Mouse (Mus musculus) G1E-ER4 (cell line): Measurements from ENCODE around the gene 2610028H24Rik. TPM values are rescaled to one million over a fixed set of nuclear protein-coding genes. Genes with fewer than 3 reads are reported as not detected.

Experiments used
- GATA1 ChIP-seq: IDR thresholded peaks from one replicate; pipeline ENCODE4 v1.8.0; 2012; ENCODE audit warnings: low read length, inconsistent platforms
- polyA plus RNA-seq: library from polyadenylated mRNA; stranded (reverse); fragments of >175 nt; gene quantifications from 2 replicates; pipeline ENCODE4 v1.2.3, GENCODE M21; 2012

Gene 2610028H24Rik
- polyA plus RNA-seq, 1 experiment = 0.04 TPM

DNA sequence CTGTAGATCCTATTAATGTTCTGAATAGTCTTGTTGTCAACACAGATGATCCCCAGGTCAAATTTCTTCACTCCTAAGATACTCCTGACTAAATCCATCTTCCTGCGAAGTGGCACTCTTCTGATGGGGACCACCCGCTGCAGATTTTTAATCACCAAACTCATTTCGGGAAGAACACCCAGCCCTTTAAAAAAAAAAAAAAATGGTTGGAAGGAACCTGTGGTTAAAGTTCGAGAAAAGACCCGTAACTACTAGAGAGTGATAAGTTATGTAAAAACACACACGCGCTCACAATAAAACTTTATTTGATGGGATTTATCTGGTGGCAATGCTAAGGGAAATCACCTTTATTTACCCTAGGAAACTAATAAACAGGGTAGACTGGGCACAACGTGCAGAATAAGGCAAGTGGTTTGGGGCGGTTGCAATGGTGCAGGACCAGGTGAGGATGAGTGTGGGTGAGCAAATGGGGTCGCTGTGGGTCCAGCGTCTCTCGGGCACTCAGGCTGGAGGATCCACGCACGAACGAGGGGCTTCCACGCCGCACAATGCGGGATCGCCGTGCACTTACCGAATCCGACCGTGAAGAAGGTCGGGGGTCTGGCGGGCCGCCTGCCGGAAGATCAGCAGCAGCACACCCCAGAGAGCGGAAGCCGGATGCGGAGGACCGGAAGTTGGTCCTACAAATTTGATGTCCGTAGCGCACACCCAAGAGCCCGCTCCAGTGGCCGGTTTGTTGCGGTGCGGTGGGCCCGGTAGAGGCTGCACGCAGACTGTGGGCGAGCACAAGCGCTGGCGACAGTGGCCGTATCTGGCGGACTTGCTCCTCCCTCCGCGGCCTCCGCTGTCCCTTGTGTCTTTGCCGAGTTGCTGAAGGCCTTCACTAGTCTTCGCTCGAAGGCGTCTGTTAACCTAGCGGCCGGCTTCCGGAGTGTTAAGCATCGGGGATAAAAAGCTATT, 19.6 kb downstream of the 2610028H24Rik start, which contains the start of the genes Mcm3ap and Ybey:
Mcm3ap (plus strand) TSS at position 725 of the 960 bp plus-strand sequence.
Ybey (minus strand) TSS at position 912 of the 960 bp plus-strand sequence.
- TF ChIP-seq GATA1 = no peak

DNA sequence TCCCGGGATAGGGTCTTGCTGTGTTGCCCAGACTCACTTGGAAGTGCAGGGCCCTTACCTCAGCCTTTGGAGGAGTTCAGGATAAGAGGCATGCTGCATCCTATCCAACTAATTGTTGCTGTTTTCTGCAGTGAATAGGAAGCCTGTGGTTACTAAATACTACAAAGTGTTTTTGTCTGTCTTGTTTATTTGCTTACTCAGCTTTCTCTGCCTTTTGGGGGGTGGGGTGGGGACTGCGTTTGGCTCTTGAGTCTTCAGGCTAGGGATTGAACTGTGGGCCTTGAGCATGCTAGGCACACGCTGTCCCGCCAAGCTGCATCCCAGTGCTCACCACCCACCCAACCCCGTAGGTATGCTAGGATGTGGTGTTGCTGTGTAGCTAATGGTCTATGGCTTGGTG, 24.9 kb downstream of the 2610028H24Rik start:
- TF ChIP-seq GATA1 = no peak

DNA sequence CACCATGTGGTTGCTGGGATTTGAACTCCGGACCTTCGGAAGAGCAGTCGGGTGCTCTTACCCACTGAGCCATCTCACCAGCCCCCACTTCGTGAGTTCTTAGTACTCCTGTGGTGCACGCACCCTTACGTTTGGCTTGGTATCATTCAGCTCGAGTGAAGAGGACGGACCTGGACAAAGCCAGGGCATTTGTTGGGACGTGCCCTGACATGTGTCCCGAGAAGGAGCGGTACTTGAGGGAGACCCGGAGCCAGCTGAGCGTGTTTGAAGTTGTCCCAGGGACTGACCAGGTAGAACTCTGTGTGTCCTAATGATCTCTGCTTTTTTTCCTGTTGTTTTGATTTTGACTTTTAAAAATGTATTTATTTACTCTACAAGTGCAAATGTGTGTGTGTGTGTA, 32.0 kb downstream of the 2610028H24Rik start:
- TF ChIP-seq GATA1 = no peak

DNA sequence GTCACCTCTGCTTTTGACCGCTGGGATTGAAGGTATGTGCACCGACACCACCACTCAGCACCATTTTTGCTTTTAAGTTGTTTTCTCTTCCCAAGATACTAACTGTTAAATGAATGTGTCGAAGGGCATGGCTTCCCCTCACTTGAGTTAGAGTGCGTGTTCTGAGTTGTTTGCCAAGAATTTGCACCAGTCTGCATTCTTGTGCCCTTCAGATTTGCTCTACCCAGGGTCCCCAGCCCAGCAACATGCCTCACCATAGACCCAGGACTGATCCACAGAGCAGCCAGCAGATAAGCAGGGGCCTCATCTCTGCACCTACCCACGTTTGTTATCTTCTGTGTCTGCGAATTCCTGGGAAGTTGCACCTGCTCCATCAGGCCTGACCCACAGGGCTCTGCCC, 32.6 kb downstream of the 2610028H24Rik start:
- no peak for TF ChIP-seq GATA1

DNA sequence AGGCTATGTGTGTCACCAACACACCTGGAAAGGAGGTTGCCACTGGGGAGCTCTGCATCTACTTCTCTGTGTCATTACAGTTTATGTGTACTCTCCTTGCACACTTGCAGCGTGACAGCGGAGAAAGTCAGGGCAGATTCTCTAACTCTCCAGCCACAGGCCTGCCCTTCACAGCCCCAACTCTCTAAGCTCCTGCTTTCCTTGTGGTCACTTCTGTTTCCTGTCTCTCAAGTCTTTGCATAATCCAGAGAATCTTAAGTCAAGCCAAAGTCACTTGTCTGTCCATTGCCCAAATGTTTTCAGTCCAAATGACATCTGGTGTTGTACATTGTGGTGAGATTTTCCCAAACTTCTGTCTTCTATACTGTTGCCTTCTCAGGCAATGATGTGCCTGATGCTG, 37.4 kb downstream of the 2610028H24Rik start:
- no peak for TF ChIP-seq GATA1

DNA sequence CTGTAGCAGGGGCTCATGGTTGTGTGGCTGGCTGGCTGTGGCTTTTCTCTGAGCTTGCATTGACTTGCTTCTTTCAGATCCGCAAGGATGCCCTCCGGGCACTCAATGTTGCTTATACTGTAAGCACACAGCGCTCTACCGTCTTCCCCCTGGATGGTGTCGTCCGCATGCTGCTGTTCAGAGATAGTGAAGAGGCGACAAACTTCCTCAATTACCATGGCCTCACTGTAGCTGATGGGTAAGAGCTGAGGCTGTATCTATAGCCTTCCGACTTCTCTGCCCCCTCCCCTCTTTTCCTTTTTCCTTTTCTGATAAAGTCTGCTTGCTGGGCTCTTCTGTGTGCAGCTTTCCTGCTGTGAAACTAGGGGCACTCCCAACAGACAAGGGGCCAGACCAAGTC, 39.4 kb downstream of the 2610028H24Rik start:
- TF ChIP-seq GATA1 = no peak

DNA sequence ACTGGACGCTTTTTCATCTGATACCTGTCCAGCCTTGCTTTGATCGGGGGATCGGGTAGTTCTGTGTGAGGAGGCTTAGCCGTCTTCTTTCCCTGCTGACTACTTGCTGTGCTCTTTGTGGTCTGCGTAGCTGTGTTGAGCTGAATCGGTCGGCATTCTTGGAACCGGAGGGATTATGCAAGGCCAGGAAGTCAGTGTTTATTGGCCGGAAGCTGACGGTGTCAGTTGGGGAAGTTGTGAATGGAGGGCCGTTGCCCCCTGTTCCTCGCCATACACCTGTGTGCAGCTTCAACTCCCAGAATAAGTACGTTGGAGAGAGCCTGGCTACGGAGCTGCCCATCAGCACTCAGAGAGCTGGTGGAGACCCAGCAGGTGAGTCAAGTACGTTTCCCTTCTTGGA, 40.3 kb downstream of the 2610028H24Rik start:
- TF ChIP-seq GATA1 = no peak

DNA sequence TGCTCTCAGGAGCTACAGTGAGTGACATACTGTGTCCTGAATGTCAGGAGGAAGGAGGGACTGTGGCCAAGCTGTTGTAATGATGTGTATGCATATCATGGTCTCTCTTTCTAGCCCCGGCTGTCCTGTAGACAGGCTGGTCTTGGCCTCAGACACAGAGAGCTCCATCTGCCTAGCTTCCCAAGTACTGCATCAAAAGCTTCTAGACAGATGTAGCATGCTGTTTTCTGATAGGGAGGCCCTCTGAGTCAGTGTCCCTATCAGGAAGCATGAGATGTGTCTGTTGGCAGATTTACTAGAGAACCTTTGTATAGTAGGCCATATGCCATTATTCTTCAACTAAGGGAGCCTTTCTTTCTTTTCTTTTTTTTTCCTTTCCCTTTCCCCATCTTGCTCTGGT, 44.6 kb downstream of the 2610028H24Rik start:
- TF ChIP-seq GATA1 = no peak

DNA sequence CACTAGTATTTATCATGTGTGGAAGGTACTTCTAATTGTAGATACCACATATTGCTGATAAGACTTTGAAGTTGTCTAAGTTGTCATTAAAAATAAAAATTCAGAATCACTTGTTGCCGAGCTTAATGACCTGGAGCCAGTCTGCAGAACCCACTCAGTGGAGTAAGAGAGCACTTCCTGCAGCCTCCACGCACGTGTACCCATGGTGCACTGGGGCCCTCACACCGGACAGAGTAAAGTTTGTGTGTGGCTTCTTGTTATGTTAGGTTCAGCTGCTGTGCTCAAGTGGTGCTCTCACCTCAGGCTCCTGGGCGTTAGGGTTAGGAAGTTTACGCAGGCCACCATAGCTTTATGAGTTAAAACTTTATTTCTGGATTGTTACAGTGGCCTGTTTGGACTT, 46.6 kb downstream of the 2610028H24Rik start:
- TF ChIP-seq GATA1 = no peak

DNA sequence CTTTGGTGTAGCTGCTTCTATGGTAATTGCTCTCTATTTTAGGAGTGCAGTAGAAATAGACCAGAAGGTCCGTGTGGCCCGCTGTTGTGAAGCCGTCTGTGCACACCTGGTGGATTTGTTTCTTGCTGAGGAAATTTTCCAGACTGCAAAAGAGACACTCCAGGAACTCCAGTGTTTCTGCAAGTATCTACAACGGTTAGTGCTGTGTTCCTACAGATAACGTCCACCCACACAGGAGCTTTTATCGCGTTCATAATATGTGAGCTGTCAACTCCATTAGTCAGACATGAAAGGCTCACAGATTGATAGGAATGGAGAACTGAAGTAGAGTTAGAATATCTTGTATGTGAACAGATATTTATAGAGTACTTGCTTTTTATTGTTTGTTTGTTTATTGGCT, 47.5 kb downstream of the 2610028H24Rik start:
- TF ChIP-seq GATA1 = peak; percentile 55

DNA sequence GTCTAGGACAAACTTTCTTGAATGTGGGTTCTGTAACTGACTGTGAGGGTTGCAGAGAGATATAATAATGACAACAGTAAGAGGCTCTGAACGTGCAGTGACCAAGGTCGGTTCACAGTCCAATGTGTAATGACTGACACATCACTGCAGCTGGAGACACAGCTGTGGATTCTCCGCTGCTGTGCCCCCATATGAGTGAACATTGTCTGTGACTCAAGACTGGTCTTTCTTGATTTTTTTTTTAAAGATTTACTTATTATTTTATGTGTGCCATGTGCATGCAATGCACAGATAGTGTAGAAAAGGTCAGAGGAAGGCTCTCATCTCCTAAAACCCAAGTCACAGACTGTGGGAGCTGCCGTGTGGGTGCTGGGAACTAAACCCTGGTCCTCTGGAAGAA, 48.6 kb downstream of the 2610028H24Rik start:
- TF ChIP-seq GATA1 = no peak

DNA sequence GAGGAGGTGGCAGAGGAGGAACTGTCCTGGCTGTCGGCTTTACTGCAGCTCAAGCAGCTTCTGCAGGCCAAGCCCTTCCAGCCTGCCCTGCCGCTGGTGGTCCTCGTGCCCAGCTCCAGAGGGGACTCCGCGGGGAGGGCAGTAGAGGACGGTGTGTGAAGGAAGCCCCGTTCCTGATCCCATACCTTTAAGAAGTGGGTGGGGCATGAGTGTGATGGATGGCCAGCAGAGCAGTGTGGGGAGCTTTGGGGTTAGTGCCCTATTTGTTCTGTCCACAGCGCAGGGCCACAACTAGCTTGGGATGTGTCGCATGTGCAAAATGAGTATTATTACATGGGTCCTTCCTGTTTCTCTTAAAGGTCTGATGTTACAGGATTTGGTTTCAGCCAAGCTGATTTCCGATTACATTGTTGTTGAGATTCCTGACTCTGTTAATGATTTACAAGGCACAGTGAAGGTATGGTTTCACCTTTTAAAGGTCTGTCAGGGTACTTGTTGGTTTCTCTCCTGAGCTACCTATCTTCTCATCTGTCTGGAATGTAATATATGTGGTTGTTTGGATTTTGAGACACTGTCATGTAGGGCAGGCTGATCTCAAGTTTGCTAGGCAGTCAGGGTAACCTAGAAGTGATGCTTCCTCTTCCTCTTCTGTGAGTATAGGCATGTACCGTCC, 55.5 kb downstream of the 2610028H24Rik start:
- TF ChIP-seq GATA1 = no peak

DNA sequence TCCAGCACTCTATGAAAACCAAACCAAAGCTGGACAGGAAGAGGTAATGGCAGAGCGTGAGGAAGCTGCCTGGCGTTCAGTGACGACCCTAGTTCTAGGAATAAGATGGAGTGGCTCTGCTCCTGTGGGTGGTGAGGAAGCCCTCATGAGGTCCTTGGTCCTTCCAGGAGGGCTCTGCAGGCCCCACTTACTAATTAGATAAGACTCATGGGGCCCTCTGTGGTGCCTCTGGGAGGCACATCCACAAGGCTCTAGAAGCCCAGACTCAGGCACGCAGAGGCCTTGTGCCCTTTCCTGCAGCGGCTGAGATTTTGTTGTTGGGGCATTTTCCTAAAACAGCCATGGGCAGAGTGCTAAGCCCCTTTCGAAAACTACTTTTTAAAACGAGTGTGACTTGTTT, 57.0 kb downstream of the 2610028H24Rik start:
- TF ChIP-seq GATA1 = no peak

Other genes with a start within 250 kb of the 2610028H24Rik start
- gene Prmt2, start 211.2 kb upstream of the 2610028H24Rik start, polyA plus RNA-seq = 0.16 and 0.36 TPM in 2 replicates
- gene S100b, start 195.2 kb upstream of the 2610028H24Rik start, polyA plus RNA-seq = not detected in 2 replicates
- gene Dip2a, start 103.8 kb upstream of the 2610028H24Rik start, polyA plus RNA-seq = 1.0 and 1.1 TPM in 2 replicates
- not detected in 2 replicates for gene AC141477.1, start 8.6 kb upstream of the 2610028H24Rik start, polyA plus RNA-seq
- gene Pcnt, start 6.3 kb upstream of the 2610028H24Rik start, polyA plus RNA-seq = 56.3 and 65.3 TPM in 2 replicates
- 22.5 and 32.3 TPM in 2 replicates for gene Mcm3ap, start 19.8 kb downstream of the 2610028H24Rik start, polyA plus RNA-seq
- gene Ybey, start 20.0 kb downstream of the 2610028H24Rik start, polyA plus RNA-seq = 1.7 and 2.4 TPM in 2 replicates
- gene Lss, start 82.5 kb downstream of the 2610028H24Rik start, polyA plus RNA-seq = 31.5 and 41.9 TPM in 2 replicates
- not detected in 2 replicates for gene Spatc1l, start 113.2 kb downstream of the 2610028H24Rik start, polyA plus RNA-seq
- not detected in 2 replicates for gene Ftcd, start 126.6 kb downstream of the 2610028H24Rik start, polyA plus RNA-seq
- not detected in 2 replicates for gene Col6a2, start 174.5 kb downstream of the 2610028H24Rik start, polyA plus RNA-seq